Mouse (Mus musculus): ENCODE measurements around the gene Muc3.

- TF ChIP-seq CTCF (IDR thresholded peaks at IDR 0.05; ENCODE audit: low read depth, low read length), result no peak
- TF ChIP-seq POLR2AphosphoS5 (IDR thresholded peaks at IDR 0.05; ENCODE audit: insufficient replicate concordance, low read depth, low read length), result no peak
- no peak for TF ChIP-seq TAL1 (conservative IDR thresholded peaks at IDR 0.05; ENCODE audit: low read depth, low read length)
- no peak for TF ChIP-seq GATA2 (IDR thresholded peaks at IDR 0.05; ENCODE audit: borderline replicate concordance, low read depth, low read length)
- TF ChIP-seq GATA1 (IDR thresholded peaks at IDR 0.05; ENCODE audit: borderline replicate concordance, low read length), result no peak
These were observed 48.5 kb downstream of the Muc3 start for GRCm38 (mm10) chr5:137100660-137101059.

Data from G1E (cell line).